Mouse (Mus musculus): ENCODE data around the gene Dis3l.

The Dis3l gene

GRCm38 (mm10) chr9:64339361-64339760, 1.7 kb downstream of the Dis3l start:
- in situ Hi-C loops (cut with MboI; ENCODE audit: low pct_unique_long_range_greater_than_20kb in 1 of 2, low sequenced_read_pairs in 2 of 2, unreplicated experiment in 1 of 2): no loop called here

- in situ Hi-C loops (cut with MboI; ENCODE audit: low pct_unique_long_range_greater_than_20kb in 1 of 2, low sequenced_read_pairs in 2 of 2, unreplicated experiment in 1 of 2): no loop called here
Observed at GRCm38 (mm10) chr9:64335825-64336224, 5.3 kb downstream of the Dis3l start.

- in situ Hi-C loops (cut with MboI; ENCODE audit: low pct_unique_long_range_greater_than_20kb in 1 of 2, low sequenced_read_pairs in 2 of 2, unreplicated experiment in 1 of 2): no loop called here
Observed at GRCm38 (mm10) chr9:64323976-64324375, 17.1 kb downstream of the Dis3l start.

- in situ Hi-C loops (cut with MboI; ENCODE audit: low pct_unique_long_range_greater_than_20kb in 1 of 2, low sequenced_read_pairs in 2 of 2, unreplicated experiment in 1 of 2): no loop called here
Observed at GRCm38 (mm10) chr9:64316986-64317385, 24.1 kb downstream of the Dis3l start.

- in situ Hi-C loops (cut with MboI; ENCODE audit: low pct_unique_long_range_greater_than_20kb in 1 of 2, low sequenced_read_pairs in 2 of 2, unreplicated experiment in 1 of 2): no loop called here
Observed at GRCm38 (mm10) chr9:64314696-64315095, 26.4 kb downstream of the Dis3l start.

- in situ Hi-C loops (cut with MboI; ENCODE audit: low pct_unique_long_range_greater_than_20kb in 1 of 2, low sequenced_read_pairs in 2 of 2, unreplicated experiment in 1 of 2): no loop called here
Observed at GRCm38 (mm10) chr9:64312128-64312527, 29.0 kb downstream of the Dis3l start.

- in situ Hi-C loops (cut with MboI; ENCODE audit: low pct_unique_long_range_greater_than_20kb in 1 of 2, low sequenced_read_pairs in 2 of 2, unreplicated experiment in 1 of 2): no loop called here
Observed at GRCm38 (mm10) chr9:64310996-64311785, 29.9 kb downstream of the Dis3l start.

- in situ Hi-C loops (cut with MboI; ENCODE audit: low pct_unique_long_range_greater_than_20kb in 1 of 2, low sequenced_read_pairs in 2 of 2, unreplicated experiment in 1 of 2): loop anchor here in 1 of 2 experiments (10.0 kb wide), 1 partner anchor 152 kb away; no protein-coding TSS in a partner anchor
Observed at GRCm38 (mm10) chr9:64306476-64307312, 34.4 kb downstream of the Dis3l start.

- in situ Hi-C loops (cut with MboI; ENCODE audit: low pct_unique_long_range_greater_than_20kb in 1 of 2, low sequenced_read_pairs in 2 of 2, unreplicated experiment in 1 of 2): loop anchor here in 1 of 2 experiments (10.0 kb wide), 1 partner anchor 148 kb away; no protein-coding TSS in a partner anchor
Observed at GRCm38 (mm10) chr9:64303086-64303485, 38.0 kb downstream of the Dis3l start.

GRCm38 (mm10) chr9:64282404-64282987, 58.6 kb downstream of the Dis3l start:
- in situ Hi-C loops (cut with MboI; ENCODE audit: low pct_unique_long_range_greater_than_20kb in 1 of 2, low sequenced_read_pairs in 2 of 2, unreplicated experiment in 1 of 2): loop anchor here (5.0 to 25.0 kb wide), 2 partner anchors 110 to 370 kb away; partner anchors contain the start of genes Rpl4 (in 1 of the 2) and Zwilch (in 1 of the 2)

- in situ Hi-C loops (cut with MboI; ENCODE audit: low pct_unique_long_range_greater_than_20kb in 1 of 2, low sequenced_read_pairs in 2 of 2, unreplicated experiment in 1 of 2): loop anchor here (5.0 to 25.0 kb wide), 2 partner anchors 109 to 369 kb away; partner anchors contain the start of genes Rpl4 (in 1 of the 2) and Zwilch (in 1 of the 2)
Observed at GRCm38 (mm10) chr9:64281781-64282178, 59.3 kb downstream of the Dis3l start.

GRCm38 (mm10) chr9:64281105-64281780, 59.8 kb downstream of the Dis3l start, which contains the start of gene Tipin:
Gene Tipin, plus strand, starts transcription at chr9:64281581.
- in situ Hi-C loops (cut with MboI; ENCODE audit: low pct_unique_long_range_greater_than_20kb in 1 of 2, low sequenced_read_pairs in 2 of 2, unreplicated experiment in 1 of 2): loop anchor here (5.0 to 25.0 kb wide), 2 partner anchors 109 to 369 kb away; partner anchors contain the start of genes Rpl4 (in 1 of the 2) and Zwilch (in 1 of the 2)

- in situ Hi-C loops (cut with MboI; ENCODE audit: low pct_unique_long_range_greater_than_20kb in 1 of 2, low sequenced_read_pairs in 2 of 2, unreplicated experiment in 1 of 2): loop anchor here in 1 of 2 experiments (5.0 to 25.0 kb wide), 2 partner anchors 156 to 366 kb away; no protein-coding TSS in a partner anchor
Observed at GRCm38 (mm10) chr9:64278665-64279310, 62.3 kb downstream of the Dis3l start.

- in situ Hi-C loops (cut with MboI; ENCODE audit: low pct_unique_long_range_greater_than_20kb in 1 of 2, low sequenced_read_pairs in 2 of 2, unreplicated experiment in 1 of 2): loop anchor here in 1 of 2 experiments (5.0 to 25.0 kb wide), 2 partner anchors 155 to 365 kb away; no protein-coding TSS in a partner anchor
Observed at GRCm38 (mm10) chr9:64277706-64278105, 63.4 kb downstream of the Dis3l start.

GRCm38 (mm10) chr9:64274919-64275318, 66.2 kb downstream of the Dis3l start:
- in situ Hi-C loops (cut with MboI; ENCODE audit: low pct_unique_long_range_greater_than_20kb in 1 of 2, low sequenced_read_pairs in 2 of 2, unreplicated experiment in 1 of 2): loop anchor here in 1 of 2 experiments (5.0 to 25.0 kb wide), 2 partner anchors 153 to 363 kb away; no protein-coding TSS in a partner anchor

GRCm38 (mm10) chr9:64274291-64274690, 66.8 kb downstream of the Dis3l start:
- in situ Hi-C loops (cut with MboI; ENCODE audit: low pct_unique_long_range_greater_than_20kb in 1 of 2, low sequenced_read_pairs in 2 of 2, unreplicated experiment in 1 of 2): no loop called here

- in situ Hi-C loops (cut with MboI; ENCODE audit: low pct_unique_long_range_greater_than_20kb in 1 of 2, low sequenced_read_pairs in 2 of 2, unreplicated experiment in 1 of 2): no loop called here
Observed at GRCm38 (mm10) chr9:64273757-64274156, 67.3 kb downstream of the Dis3l start.
